Mouse (Mus musculus): Measurements from ENCODE around the gene Syngr3.
A peak's percentile ranks its signal among the peaks of the same experiment; 100 is the strongest.
"Not testable (repeated sequence)": the region's sequence is repeated elsewhere in the genome, so short reads cannot be mapped to it uniquely, and the experiment has no call there.

Gene Syngr3

DNA sequence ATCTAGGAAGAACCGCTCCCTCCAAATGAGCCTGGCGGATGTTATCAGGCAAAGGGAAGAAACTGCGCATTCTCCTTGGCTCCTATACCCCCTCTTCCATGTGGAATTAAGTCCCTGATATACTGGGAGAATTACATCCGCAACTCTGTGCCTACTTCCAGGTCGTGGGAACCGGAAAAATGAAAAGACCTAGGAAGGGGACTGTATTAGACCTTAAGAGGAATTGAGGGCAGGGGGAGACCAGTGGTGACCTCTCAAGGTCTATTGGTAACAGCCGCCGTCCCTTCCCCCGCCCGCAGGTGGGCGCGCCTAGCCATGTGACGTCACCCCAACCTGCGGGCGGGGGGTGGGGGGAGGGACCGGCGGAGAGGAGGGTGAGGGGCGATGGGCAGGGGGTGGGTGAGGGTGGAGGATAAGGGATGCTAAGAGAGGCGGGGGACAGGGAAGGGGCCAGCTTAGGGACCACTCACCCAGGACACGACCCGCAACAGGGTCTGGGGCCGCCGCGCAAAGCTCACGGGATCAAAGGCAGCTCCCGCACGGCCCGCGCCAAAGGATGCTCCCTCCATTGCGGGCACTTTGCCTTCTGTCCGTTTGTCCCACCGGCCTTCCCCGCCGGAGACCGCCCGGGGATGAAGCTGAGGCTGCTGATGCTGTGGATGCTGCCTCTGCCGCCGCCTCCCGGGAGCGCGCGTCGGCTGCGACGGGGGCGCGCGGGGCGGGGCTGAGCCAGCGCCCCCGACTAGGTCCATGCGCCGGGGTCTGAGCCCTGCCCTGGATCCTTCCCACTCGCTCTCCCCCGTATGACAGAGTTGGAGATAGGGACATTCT lies at the start of gene Syngr3:
Syngr3 (minus strand) TSS at position 705 of the 831 bp plus-strand sequence.
- DNase-seq (ENCODE audit: low spot score), result no peak

DNA sequence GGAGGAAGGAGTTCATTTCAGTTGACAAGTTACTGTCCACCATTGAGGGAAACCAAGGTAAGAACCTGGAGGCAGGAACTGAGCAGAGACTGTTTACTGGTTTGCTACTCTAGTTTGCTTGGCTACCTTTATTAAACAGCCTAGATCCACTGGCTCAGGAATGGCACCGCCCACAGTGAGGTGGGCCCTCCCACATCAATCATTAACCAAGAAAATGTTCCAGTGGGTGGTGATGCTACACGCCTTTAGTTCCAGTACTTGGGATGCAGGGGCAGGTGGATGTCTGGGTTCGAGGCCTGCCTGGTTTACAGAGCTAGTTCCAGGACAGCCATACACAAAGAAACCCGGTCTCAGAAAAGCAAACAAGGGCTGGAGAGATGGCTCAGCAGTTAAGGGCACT lies 48.5 kb upstream of the Syngr3 start:
- no peak for DNase-seq (ENCODE audit: low spot score)

DNA sequence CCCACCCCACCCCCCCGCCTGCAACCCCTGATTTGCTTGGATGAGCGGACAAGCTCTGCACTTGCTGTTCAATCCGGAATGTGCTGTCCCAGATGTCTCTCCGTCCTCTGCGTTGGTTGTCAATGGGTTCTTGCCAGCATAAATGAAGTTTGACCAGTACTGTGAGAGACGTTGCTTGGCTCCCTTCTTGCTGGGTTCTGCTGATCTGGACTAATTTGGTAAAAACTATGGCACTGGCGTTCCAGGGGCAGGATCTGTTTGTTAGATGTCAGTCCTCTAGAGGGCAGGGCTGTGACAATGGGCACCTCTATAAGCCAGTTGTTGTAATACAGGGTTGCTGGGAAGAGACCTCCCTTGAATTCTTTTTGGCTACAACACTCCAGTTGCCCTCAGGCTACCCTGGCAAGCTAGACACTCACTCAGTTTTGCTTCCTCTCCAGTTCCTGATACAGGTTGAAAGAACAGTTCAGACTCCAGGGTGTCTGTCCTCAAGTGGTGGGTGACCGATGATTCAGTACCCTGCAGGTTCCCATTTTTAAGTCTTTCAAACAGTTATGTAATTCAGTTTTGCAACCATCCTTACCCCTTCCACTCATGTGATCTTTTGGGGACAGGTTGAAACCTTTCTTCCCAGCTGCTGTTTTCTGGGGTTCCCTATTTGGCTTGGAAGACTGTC lies 47.5 kb upstream of the Syngr3 start:
- DNase-seq (ENCODE audit: low spot score), result no peak

DNA sequence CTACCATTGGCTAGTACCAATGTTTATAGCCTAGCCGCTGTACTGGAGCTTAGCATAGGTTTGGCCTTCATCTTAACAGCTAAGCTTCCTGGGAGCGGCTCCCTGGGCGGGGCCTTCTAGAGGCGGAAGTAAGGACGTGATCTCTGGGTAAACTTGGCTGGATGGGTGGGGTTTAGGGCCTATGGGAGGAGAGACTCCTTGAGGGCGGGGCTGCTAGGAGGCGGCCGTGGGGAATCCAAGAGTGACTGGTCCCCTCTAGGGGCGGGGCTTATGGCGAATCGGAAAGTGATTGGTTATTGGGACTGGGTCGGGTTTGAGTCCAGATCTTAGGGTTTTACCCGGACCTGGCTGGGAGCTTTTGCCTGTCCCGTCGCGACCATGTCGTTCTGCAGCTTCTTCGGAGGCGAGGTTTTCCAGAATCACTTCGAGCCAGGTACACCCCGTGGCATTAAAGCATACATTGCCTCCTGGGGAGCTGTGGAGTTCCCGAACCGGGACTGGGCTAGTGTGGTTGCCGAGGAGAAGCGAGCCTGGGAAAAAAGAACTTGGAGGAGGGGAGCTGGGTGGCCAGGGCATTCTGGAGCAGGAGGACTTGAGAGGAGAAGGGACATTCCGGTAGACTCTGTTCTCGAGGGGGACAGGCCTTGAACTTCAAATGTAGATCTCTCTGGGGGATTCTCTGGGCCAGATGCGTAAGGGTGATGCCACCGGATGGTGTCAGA lies 46.7 kb upstream of the Syngr3 start, which contains the start of gene Msrb1:
Msrb1 (plus strand) TSS at position 313 of the 722 bp plus-strand sequence.
- DNase-seq (ENCODE audit: low spot score), result peak; percentile 95

DNA sequence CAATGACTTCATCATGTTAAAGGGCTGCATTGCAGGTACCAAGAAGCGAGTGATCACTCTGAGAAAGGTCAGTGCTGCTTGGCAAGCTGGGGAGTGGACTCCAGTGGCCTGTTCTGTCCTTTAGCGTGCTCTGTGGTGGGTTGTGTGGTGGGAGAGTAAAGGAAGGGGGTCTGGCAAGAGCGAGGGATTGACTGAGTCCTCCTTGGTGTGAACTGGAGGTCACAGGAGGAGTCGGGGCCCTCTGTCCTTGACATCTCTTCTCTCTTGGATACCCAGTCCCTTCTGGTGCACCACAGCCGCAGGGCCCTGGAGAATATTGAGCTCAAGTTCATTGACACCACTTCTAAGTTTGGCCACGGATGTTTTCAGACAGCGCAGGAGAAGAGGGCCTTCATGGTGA lies 45.7 kb upstream of the Syngr3 start:
- no peak for DNase-seq (ENCODE audit: low spot score)

DNA sequence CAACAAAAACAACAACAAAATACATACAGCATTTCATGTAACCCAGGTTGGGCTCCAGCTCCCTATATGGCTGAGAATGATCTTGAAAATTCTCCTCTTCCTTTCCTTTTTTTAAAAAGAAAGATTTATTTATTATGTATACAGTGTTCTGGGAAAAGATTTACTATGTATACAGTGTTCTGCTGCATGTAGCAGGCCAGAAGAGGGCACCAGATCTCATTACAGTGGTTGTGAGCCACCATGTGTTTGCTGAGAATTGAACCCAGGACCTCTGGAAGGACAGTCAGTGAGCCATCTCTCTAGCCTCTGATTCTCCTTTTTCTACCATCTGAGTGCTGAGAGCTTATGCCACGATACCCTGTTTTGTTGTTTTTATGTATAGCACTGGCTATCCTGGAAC lies 44.8 kb upstream of the Syngr3 start:
- no peak for DNase-seq (ENCODE audit: low spot score)

DNA sequence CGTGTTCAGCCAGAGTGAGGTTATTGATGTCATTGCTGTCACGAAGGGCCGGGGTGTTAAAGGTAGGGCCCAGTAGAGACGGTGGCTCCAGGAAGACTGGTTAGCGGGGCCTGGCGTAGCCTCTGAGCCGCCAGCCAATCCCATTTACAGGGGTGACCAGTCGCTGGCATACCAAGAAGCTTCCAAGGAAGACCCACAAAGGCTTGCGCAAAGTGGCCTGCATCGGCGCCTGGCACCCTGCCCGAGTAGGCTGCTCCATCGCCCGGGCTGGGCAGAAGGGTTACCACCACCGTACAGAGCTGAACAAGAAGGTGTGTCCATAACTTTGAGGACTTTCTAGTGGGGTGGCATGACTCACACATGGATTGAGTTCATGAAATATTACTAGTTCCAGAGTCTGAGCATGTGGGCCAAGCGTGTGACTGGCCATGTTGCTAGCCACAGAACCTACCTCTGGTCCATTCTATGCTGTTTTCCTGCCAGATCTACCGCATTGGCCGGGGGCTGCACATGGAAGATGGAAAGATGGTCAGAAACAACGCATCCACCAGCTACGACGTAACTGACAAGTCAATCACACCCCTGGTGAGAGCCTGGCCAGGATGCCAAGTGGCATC lies 43.8 kb upstream of the Syngr3 start:
- DNase-seq (ENCODE audit: low spot score), result no peak

DNA sequence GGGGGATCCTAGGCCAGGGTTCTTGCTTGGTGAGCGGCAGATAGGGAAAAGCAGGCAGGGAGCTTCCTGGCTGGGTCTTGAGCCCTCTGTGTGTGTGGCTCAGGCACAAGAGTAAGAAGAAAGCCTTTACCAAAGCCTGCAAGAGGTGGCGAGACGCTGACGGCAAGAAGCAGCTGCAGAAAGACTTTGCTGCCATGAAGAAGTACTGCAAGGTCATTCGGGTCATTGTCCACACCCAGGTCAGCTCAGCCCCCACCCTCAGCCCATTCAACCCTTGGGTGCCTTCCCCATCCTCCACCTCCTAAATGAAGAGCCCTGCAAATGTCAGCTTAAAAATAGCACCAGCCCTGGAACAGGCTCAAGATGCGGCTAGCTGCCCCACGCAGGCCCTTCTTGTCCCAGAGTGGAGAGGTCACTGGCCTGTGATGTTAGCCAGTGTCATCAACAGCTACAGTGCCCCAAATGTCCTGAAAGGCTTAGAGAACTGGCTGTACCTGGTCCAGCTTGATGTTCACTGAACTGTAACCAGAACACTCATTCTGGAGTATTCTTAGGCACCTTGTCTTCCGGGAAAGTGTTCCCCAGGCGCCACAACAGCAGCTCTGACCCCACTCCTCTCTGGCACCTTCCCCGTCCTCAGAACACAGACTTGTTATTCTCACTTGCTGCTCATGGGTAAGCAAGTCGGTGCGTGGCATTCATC lies 42.6 kb upstream of the Syngr3 start:
- DNase-seq (ENCODE audit: low spot score), result no peak

DNA sequence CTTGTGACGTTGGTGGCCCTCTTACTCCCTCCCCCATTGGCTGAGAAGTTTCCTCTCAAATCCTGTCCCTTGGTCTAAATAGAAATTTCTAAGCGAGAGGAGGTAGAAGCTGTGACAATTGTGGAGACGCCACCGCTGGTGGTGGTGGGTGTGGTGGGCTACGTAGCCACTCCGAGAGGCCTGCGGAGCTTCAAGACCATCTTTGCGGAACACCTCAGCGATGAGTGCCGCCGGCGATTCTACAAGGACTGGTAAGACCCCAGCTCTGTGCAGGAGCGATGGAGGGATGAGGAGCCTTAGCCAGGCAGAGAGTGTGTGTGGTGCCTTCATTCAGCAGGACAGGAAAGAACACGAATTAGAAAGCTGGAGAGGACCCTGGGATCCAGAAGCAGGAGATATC lies 41.0 kb upstream of the Syngr3 start:
- no peak for DNase-seq (ENCODE audit: low spot score)

DNA sequence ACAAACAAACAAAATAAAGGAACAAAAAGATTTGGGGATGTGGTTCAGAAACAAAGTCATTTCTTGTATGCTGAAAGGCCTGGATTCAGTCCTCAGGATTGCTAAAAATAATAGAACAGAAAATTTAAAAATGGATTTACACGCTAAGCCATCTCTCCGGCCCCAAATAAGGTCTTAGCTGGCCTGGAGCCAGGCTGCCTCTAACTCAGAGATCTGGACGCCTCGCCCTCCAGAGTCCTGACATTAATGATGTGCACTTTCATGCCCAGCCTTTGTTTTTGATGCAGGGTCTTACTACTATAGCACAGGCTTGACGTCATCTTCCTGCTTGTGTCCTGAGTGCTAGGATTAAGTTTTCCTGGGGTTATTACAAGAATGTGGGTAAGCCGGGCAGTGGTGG lies 39.3 kb upstream of the Syngr3 start:
- DNase-seq (ENCODE audit: low spot score), result no peak

DNA sequence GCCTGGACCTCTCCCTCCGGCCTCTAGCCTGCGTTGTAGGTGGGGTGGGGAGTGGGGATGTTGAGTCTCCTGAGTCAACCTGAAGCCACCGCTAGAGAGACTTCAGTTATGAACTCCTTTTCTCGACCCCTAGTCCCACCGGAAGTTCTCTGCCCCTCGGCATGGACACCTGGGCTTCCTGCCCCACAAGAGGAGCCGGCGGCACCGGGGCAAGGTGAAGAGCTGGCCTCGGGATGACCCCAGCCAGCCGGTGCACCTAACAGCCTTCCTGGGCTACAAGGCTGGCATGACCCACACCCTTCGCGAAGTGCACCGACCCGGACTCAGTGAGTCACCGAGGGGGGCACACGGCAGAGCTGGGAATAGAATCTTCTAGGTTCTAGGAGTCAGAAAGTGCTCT lies 38.4 kb upstream of the Syngr3 start:
- DNase-seq (ENCODE audit: low spot score), result no peak

DNA sequence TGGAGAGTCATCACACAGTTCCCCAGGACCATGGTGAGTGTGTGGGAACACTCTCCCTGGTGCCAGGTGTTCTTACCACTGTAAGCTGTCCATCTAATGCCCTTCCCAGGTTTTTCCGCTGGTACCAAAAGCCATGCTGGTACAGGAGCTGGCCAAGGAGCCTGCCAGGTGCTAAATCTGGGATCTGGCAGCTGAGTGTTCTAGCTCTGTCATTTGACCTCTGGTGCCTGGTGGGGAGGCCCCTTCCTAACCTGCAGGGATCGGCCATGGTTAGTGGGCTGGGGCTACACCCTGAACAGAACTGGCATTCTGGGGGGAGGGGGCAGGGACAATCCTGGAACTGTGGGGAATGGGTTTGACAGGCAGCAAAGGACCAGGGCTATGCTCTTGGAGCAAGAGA lies 37.9 kb upstream of the Syngr3 start, which contains the start of gene Rpl3l:
Rpl3l (plus strand) TSS at position 203 of the 400 bp plus-strand sequence.
- DNase-seq (ENCODE audit: low spot score), result no peak

DNA sequence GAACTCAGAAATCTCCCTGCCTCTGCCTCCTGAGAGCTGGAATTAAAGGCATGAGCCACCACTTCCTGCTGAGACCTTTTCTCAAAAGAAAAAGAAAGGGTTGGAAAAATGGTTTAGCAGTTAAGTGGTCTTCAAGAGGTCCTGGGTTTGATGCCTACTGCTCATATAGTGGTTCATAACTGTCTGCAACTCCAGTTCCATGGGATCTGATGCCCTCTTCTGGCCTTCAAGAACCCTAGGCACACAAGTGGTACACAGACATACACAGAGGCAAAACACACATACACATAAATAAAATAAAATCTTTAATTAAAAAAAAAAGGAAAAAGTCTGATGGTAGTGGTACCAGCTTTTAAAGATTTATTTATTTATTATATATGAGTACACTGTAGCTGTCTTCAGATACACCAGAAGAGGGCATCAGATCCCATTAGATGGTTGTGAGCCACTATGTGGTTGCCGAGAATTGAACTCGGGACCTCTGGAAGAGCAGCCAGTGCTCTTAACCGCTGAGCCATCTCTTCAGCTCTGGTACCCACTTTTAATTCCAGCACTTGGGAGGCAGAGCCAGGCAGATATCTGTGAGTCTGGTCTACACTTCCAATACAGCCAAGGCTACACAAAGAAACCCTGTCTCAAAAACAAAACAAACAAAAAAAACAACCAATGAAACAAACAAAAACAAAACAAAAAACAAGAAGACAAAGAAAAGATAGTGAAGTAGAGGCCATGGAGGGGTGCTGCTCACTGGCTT lies 36.1 kb upstream of the Syngr3 start:
- no peak for DNase-seq (ENCODE audit: low spot score)

DNA sequence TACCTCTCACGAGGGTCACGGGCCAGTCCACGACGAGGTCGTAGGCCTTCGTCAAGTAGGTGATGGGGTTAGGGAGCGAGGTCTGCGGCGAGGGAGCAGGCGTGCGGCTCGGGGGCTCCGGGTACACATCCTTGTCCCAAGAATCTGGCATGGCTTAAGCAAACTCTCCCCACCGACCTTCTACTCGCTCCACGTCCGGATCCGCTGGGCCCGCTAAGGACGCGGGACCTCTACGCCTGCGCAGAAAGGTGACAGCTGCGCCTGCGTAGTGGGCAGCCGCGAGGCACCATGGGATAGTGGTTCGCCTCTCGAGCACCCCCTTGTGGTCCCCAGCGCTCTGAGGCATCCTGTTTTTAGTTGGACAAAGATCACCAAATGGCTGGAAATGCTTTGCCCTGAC lies 34.4 kb upstream of the Syngr3 start, which contains the start of gene Ndufb10:
Ndufb10 (minus strand) TSS at position 295 of the 400 bp plus-strand sequence.
- DNase-seq (ENCODE audit: low spot score), result peak; percentile 94

DNA sequence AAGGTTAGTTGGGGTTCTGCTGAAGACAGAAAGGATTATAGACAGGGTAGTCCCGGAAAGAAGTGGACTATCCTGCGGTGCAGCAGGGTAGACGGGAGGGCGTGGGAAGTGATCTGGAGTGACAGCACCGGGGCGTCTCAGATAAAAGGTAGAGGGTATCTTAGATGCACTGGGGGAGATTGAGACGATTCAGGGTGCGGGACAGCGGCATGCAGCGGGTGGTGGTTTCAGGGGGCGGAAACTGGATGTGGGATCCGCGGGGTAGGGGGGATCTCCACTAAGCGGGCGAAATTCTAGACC lies 34.1 kb upstream of the Syngr3 start:
- no peak for DNase-seq (ENCODE audit: low spot score)

DNA sequence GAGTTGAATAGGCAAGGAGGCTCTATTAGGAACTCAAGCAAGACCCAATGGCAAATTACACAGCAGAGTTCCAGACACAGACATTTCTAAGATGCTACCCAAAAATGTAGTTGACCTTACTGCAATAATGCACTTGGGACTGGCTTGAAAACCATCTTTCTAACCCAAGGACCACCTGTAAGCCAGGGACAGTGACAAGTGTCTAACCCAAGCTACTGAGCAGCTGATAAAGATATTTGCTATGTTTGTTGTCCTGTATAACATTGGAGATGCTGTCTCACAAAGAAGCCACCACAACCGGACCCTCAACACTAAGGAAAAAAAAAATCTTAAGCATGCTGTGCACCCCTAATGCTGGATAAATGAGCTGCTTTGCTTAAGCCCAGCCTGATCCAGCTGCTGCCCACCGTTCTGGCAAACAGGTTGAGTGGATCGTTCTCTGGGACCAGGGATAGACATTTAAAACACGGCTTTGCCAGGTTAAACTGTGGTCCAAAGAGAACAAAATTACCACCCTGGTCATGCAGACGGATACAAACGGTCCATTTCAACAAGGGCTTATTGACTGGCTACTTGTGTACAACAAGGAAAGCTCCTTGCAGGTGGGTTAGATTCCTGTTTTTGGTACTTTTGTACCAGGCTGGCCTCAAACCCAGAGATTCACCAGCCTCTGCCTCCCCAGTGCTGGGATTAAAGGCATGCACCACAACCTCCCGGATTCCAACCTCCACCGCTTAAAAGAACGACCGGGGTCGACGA lies 33.5 kb upstream of the Syngr3 start:
- no peak for DNase-seq (ENCODE audit: low spot score)

DNA sequence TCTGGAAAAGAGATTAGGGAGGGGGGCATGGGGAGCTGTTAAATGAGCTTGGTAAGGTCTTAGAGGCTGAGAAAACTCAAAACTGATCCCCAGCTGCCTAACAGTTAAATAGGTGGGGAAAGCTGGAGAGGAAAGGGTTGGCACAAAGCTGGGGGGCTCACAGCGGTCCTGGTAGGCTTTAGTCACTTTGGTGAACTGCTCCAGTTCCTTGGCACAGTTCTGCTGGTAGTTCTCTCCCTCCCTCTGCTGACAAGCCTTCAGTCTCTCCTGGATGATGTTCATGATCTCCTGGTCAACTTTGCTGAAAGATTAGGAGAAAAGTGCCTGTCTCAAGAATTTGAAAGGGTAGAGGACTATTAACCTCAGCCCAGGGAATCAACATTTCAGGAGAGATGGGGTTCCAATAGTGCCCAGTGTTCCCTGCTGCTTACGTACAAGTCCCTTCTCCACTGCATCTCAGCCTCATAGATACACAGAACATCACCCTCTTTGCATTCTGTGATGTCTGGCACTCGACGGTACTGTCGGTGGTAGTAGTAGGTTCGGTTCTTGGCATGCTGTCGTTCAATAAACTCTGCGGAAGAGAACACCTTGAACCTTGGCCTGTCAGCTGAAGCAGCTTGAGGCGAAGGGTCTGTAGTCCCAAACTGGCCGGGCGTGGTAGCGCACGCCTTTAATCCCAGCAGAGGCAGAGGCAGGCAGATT lies 32.6 kb upstream of the Syngr3 start:
- DNase-seq (ENCODE audit: low spot score), result no peak

DNA sequence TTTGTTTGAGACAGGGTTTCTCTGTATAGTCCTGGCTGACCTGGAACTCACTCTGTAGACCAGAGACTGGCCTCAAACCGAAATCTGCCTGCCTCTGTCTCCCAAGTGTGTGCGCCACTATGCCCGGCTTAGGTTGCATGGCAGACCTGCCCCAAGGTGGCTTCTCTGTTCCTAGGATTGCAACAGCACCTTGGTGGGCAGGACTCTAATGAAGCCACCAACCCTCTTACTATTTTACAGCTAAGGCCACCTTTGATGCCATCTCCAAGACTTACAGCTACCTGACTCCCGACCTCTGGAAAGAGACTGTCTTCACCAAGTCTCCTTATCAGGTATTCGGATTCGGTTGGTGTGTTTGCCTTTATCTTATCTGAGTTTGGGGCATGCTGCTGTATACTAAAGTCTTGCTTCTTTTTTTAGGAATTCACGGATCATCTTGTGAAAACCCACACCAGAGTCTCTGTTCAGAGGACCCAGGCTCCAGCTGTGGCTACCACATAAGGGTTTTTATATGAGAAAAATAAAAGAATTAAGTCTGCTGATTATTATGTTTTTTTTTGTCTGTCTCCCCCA lies 31.7 kb upstream of the Syngr3 start:
- DNase-seq (ENCODE audit: low spot score), result not testable (repeated sequence)

DNA sequence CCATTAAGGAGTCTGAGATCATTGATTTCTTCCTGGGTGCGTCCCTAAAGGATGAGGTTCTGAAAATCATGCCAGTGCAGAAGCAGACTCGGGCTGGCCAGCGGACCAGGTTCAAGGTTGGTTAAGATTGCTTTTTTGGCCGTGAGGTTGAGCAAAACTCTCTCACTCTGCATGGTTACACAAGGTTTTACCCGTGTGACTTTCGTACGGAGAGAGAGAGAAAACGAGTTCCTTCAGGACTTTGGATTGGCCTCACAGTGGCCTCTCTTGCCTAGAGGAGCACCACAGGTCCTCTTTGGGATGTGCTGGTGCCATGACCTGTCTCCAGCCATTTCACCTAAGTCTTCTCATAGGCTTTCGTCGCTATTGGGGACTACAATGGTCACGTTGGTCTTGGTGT lies 30.9 kb upstream of the Syngr3 start:
- not testable (repeated sequence) for DNase-seq (ENCODE audit: low spot score)
